Comparison of ENCODE assay signal across 8 mouse cellular contexts in the genomic region with DNA sequence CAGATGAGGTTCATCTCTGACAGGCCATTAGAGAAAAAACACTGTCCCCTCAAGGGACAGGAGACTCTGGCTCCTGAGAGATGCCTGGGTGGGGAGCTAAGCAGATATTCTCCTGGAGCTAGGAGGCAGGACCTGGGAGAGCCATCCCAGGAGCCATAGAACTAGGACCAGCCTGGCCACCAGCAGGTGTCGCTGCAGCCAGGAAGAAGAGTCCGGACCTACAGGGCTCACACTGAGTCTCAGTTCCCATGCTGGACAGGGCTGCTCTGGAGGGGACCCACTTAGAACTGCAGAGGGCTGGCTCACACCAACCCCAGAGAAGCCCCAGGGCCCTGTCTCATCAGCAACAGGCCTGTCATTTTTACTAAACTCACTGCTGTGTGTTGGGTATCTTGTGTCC.
DNase-seq lines count a peak whose midpoint lies in the region; ATAC-seq and TF ChIP-seq lines count a peak whose summit lies in the region.

No protein-coding gene starts in this region.

- 0% methylated on average over 2 of the region's 2 CpGs for WGBS in lung, postnatal 0 days

- no peaks in the 10 kb centered on the region for H3K4me1 ChIP-seq in ES-Bruce4 (ENCODE audit: control insufficient read depth, insufficient read depth, low read length)
- no peaks in the 10 kb centered on the region; the same call in 1 of the 2 replicates for H3K4me1 ChIP-seq in lung, postnatal 0 days (ENCODE audit: insufficient read depth, low read depth, low read length)

- TF ChIP-seq CTCF in ES-Bruce4 (IDR thresholded peaks at IDR 0.05; ENCODE audit: low read depth, low read length), result peak; percentile 92
- peak; percentile 94 for TF ChIP-seq CTCF in lung, postnatal 0 days (IDR thresholded peaks at IDR 0.05)

- TF ChIP-seq POLR2A in ES-Bruce4 (IDR thresholded peaks at IDR 0.05; ENCODE audit: insufficient read depth, low read length), result no peak

- peak; percentile 57 to 61; a peak in 3 of 4 replicates for ATAC-seq in hematopoietic stem cell, adult 5-6 weeks (replicated peaks in 1 of 2; ENCODE audit: insufficient read depth in 1 of 2, low FRiP score in 2 of 2, low TSS enrichment in 1 of 2, low read depth in 1 of 2, poor library complexity in 2 of 2, severe bottlenecking in 2 of 2)
- peak; percentile 83 for ATAC-seq in lung, postnatal 0 days

- peak; percentile 37 to 47 for DNase-seq in cerebellum, adult 18-20 months
- peak; percentile 81 for DNase-seq in forelimb bud, embryonic 11.5 days (ENCODE audit: low read depth, low spot score)
- DNase-seq in layer of hippocampus, adult 8-10 months (ENCODE audit: low spot score in 2 of 2), result peak; percentile 66 to 78
- DNase-seq in lung, postnatal 0 days (ENCODE audit: low spot score), result peak; percentile 83
- peak; percentile 82 for DNase-seq in ovary, postnatal 36 days (ENCODE audit: low spot score)
- peak; percentile 40 to 81 for DNase-seq in thymus, postnatal 10 days (ENCODE audit: low spot score in 2 of 2)

- H3K9me3 ChIP-seq in ES-Bruce4 (replicated peaks; ENCODE audit: control insufficient read depth, insufficient read depth, low read length, poor library complexity, severe bottlenecking), result no peaks in the 10 kb centered on the region
- no peaks in the 10 kb centered on the region for H3K9me3 ChIP-seq in lung, postnatal 0 days (ENCODE audit: low read length)

- no peaks in the 10 kb centered on the region for H3K27me3 ChIP-seq in ES-Bruce4 (ENCODE audit: control insufficient read depth, insufficient read depth, low read length, poor library complexity, severe bottlenecking)
- no peaks in the 10 kb centered on the region for H3K27me3 ChIP-seq in lung, postnatal 0 days (replicated peaks; ENCODE audit: insufficient read depth, low read length)

- no peaks in the 10 kb centered on the region for H3K36me3 ChIP-seq in ES-Bruce4 (ENCODE audit: control insufficient read depth, insufficient read depth, low read length, poor library complexity, severe bottlenecking)
- no peaks in the 10 kb centered on the region for H3K36me3 ChIP-seq in lung, postnatal 0 days (ENCODE audit: insufficient read depth, low read length)

- no peak overlapping the region for H3K27ac ChIP-seq in ES-Bruce4 (ENCODE audit: insufficient read depth, low read length)
- H3K27ac ChIP-seq in lung, postnatal 0 days (ENCODE audit: low read length), result no peak overlapping the region

- no peak overlapping the region for H3K9ac ChIP-seq in ES-Bruce4 (ENCODE audit: low read depth, poor library complexity, severe bottlenecking)
- no peak overlapping the region for H3K9ac ChIP-seq in lung, postnatal 0 days (replicated peaks; ENCODE audit: low read depth)

- no peak overlapping the region for H3K4me2 ChIP-seq in lung, postnatal 0 days (replicated peaks; ENCODE audit: low read depth, low read length)

- H3K4me3 ChIP-seq in ES-Bruce4 (ENCODE audit: low read depth, low read length), result no peak overlapping the region
- H3K4me3 ChIP-seq in lung, postnatal 0 days (ENCODE audit: low read depth, low read length), result no peak overlapping the region

- no peak for TF ChIP-seq EP300 in ES-Bruce4 (IDR thresholded peaks at IDR 0.05; ENCODE audit: insufficient read depth, low read depth, low read length)
- TF ChIP-seq EP300 in lung, postnatal 0 days (IDR thresholded peaks at IDR 0.05), result no peak
